Mouse (Mus musculus): ENCODE measurements around the gene Creld2.
"Not testable (repeated sequence)": the region's sequence is repeated elsewhere in the genome, so short reads cannot be mapped to it uniquely, and the experiment has no call there.

Creld2 gene

GRCm38 (mm10) chr15:88819026-88819905 lies at the start of gene Creld2, which contains the start of gene Alg12:
Gene Creld2 (plus strand): TSS chr15:88819646.
Gene Alg12 (minus strand): TSS chr15:88819318.
- peak; percentile 99 to 100 for DNase-seq (ENCODE audit: low spot score in 2 of 2)

- not testable (repeated sequence) for DNase-seq (ENCODE audit: low spot score in 2 of 2)
Observed at GRCm38 (mm10) chr15:88774630-88775029, 44.8 kb upstream of the Creld2 start.

GRCm38 (mm10) chr15:88792140-88792850 lies 27.2 kb upstream of the Creld2 start:
- no peak for DNase-seq (ENCODE audit: low spot score in 2 of 2)

GRCm38 (mm10) chr15:88794729-88795128 lies 24.7 kb upstream of the Creld2 start:
- DNase-seq (ENCODE audit: low spot score in 2 of 2): not testable (repeated sequence)

- DNase-seq (ENCODE audit: low spot score in 2 of 2): no peak
Observed at GRCm38 (mm10) chr15:88799950-88800371, 19.5 kb upstream of the Creld2 start.

- no peak for DNase-seq (ENCODE audit: low spot score in 2 of 2)
Observed at GRCm38 (mm10) chr15:88800921-88801354, 18.5 kb upstream of the Creld2 start.

- no peak for DNase-seq (ENCODE audit: low spot score in 2 of 2)
Observed at GRCm38 (mm10) chr15:88801903-88802302, 17.5 kb upstream of the Creld2 start.

GRCm38 (mm10) chr15:88802348-88802747 lies 17.1 kb upstream of the Creld2 start:
- no peak for DNase-seq (ENCODE audit: low spot score in 2 of 2)

GRCm38 (mm10) chr15:88808121-88808520 lies 11.3 kb upstream of the Creld2 start:
- no peak for DNase-seq (ENCODE audit: low spot score in 2 of 2)

GRCm38 (mm10) chr15:88810369-88810768 lies 9.1 kb upstream of the Creld2 start:
- no peak for DNase-seq (ENCODE audit: low spot score in 2 of 2)

GRCm38 (mm10) chr15:88813262-88813661 lies 6.2 kb upstream of the Creld2 start:
- DNase-seq (ENCODE audit: low spot score in 2 of 2): no peak

GRCm38 (mm10) chr15:88813873-88814272 lies 5.6 kb upstream of the Creld2 start:
- DNase-seq (ENCODE audit: low spot score in 2 of 2): not testable (repeated sequence)

- DNase-seq (ENCODE audit: low spot score in 2 of 2): no peak
Observed at GRCm38 (mm10) chr15:88814411-88815047, 4.9 kb upstream of the Creld2 start.

- no peak for DNase-seq (ENCODE audit: low spot score in 2 of 2)
Observed at GRCm38 (mm10) chr15:88815196-88815700, 4.2 kb upstream of the Creld2 start.

GRCm38 (mm10) chr15:88819906-88820303 lies 459 bp downstream of the Creld2 start:
- DNase-seq (ENCODE audit: low spot score in 2 of 2): no peak

- no peak for DNase-seq (ENCODE audit: low spot score in 2 of 2)
Observed at GRCm38 (mm10) chr15:88821403-88821802, 2.0 kb downstream of the Creld2 start.

- no peak for DNase-seq (ENCODE audit: low spot score in 2 of 2)
Observed at GRCm38 (mm10) chr15:88822513-88822912, 3.1 kb downstream of the Creld2 start.

- DNase-seq (ENCODE audit: low spot score in 2 of 2): no peak
Observed at GRCm38 (mm10) chr15:88823376-88823775, 3.9 kb downstream of the Creld2 start.

- DNase-seq (ENCODE audit: low spot score in 2 of 2): no peak
Observed at GRCm38 (mm10) chr15:88827466-88827865, 8.0 kb downstream of the Creld2 start.

GRCm38 (mm10) chr15:88827991-88828799 lies 8.7 kb downstream of the Creld2 start:
- DNase-seq (ENCODE audit: low spot score in 2 of 2): peak; percentile 68 to 75

All from urinary bladder, postnatal 36 days (tissue).